Mouse (Mus musculus) megakaryocyte, embryonic 14.5 days (primary cell): Measurements from ENCODE around the gene Pltp.

Source experiments
- FLI1 ChIP-seq: IDR thresholded peaks from 2 replicates; pipeline ENCODE4 v1.6.1; 2012; ENCODE audit warnings: low read length, inconsistent platforms, mixed read lengths
- GATA1 ChIP-seq: IDR thresholded peaks from 3 replicates; pipeline ENCODE4 v1.6.1; 2012; ENCODE audit warnings: mixed read lengths, low read length, inconsistent platforms, borderline replicate concordance

GRCm38 (mm10) chr2:164793236-164793635 is 64.3 kb downstream of the Pltp start:
- TF ChIP-seq FLI1: no peak
- no peak for TF ChIP-seq GATA1
